Mouse (Mus musculus) MEL (cell line): ENCODE measurements around the gene 6820408C15Rik. TPM values are rescaled to one million over a fixed set of nuclear protein-coding genes. Genes with fewer than 3 reads are reported as not detected.

ENCODE experiments used
- DNase-seq: peaks from one replicate; pipeline ENCODE4 v3.0.0; 2011; ENCODE audit warnings: low read depth, low spot score
- H3K27ac ChIP-seq: 2 replicates; pipeline ENCODE4 v1.5.1; 2012; ENCODE audit warnings: low read depth, mild to moderate bottlenecking, control low read depth, low read length, moderate library complexity; ENCODE audit not compliant: control insufficient read depth
- H3K27me3 ChIP-seq, 2 experiments: fragments of 150-350 bp in 1 of 2; sonication (generic) in 1 of 2; 2 replicates each; pipeline ENCODE4 v1.6.1; 2012; ENCODE audit warnings: low read length in 2 of 2, mild to moderate bottlenecking in 2 of 2, improper control_type of control experiment in 1 of 2, moderate library complexity in 1 of 2; ENCODE audit not compliant: insufficient read depth in 2 of 2, control insufficient read depth in 1 of 2
- H3K36me3 ChIP-seq, 2 experiments: 2 replicates each; pipeline ENCODE4 v1.6.1; 2012 to 2014; ENCODE audit warnings: low read length in 2 of 2, improper control_type of control experiment in 1 of 2, inconsistent platforms in 1 of 2, mild to moderate bottlenecking in 1 of 2; ENCODE audit not compliant: insufficient read depth in 2 of 2, control insufficient read depth in 1 of 2
- H3K4me1 ChIP-seq, 2 experiments: fragments of 150-350 bp in 1 of 2; sonication (generic) in 1 of 2; 2 replicates each; pipeline ENCODE4 v1.6.1; 2012; ENCODE audit warnings: low read length in 2 of 2, improper control_type of control experiment in 1 of 2, mild to moderate bottlenecking in 1 of 2; ENCODE audit not compliant: insufficient read depth in 2 of 2, control insufficient read depth in 1 of 2
- H3K4me3 ChIP-seq, 2 experiments: fragments of 150-350 bp in 1 of 2; sonication (generic) in 1 of 2; 2 replicates each; pipeline ENCODE4 v1.5.1; 2012; ENCODE audit warnings: low read depth in 2 of 2, low read length in 2 of 2, mild to moderate bottlenecking in 2 of 2, moderate library complexity in 2 of 2, control low read depth in 1 of 2, improper control_type of control experiment in 1 of 2; ENCODE audit not compliant: control insufficient read depth in 1 of 2, insufficient read depth in 1 of 2
- H3K79me2 ChIP-seq: 2 replicates; pipeline ENCODE4 v1.6.1; 2012; ENCODE audit warnings: mild to moderate bottlenecking, low read length, moderate library complexity; ENCODE audit not compliant: control insufficient read depth, poor library complexity, insufficient read depth
- H3K9ac ChIP-seq: 2 replicates; pipeline ENCODE4 v1.6.1; 2012; ENCODE audit warnings: low read depth, mild to moderate bottlenecking, control low read depth, low read length, moderate library complexity; ENCODE audit not compliant: control insufficient read depth, poor library complexity, severe bottlenecking
- H3K9me3 ChIP-seq: fragments of 150-350 bp; sonication (generic); replicated peaks from 2 replicates; pipeline ENCODE4 v1.6.1; 2012; ENCODE audit warnings: mild to moderate bottlenecking, low read length, improper control_type of control experiment, moderate library complexity; ENCODE audit not compliant: insufficient read depth
- E2F4 ChIP-seq: IDR thresholded peaks from 2 replicates; pipeline ENCODE4 v1.6.1; 2011; ENCODE audit warnings: low read depth, low read length, improper control_type of control experiment, borderline replicate concordance
- MEF2A ChIP-seq: IDR thresholded peaks from 2 replicates; pipeline ENCODE4 v1.6.1; 2014; ENCODE audit warnings: low read depth, mild to moderate bottlenecking, inconsistent platforms, low read length, improper control_type of control experiment; ENCODE audit not compliant: poor library complexity, insufficient replicate concordance, severe bottlenecking; ENCODE audit errors: extremely low read depth
- MXI1 ChIP-seq: IDR thresholded peaks from 2 replicates; pipeline ENCODE4 v1.6.1; 2011; ENCODE audit warnings: mild to moderate bottlenecking, low read depth, low read length, improper control_type of control experiment
- MYB ChIP-seq: IDR thresholded peaks from 2 replicates; pipeline ENCODE4 v1.6.1; 2011; ENCODE audit warnings: mild to moderate bottlenecking, low read depth, low read length, improper control_type of control experiment
- MYC ChIP-seq: IDR thresholded peaks from 2 replicates; pipeline ENCODE4 v1.6.1; 2011; ENCODE audit warnings: low read depth, mild to moderate bottlenecking, low read length, improper control_type of control experiment, moderate library complexity
- NELFE ChIP-seq: IDR thresholded peaks from 2 replicates; pipeline ENCODE4 v1.6.1; 2011; ENCODE audit warnings: low read depth, low read length, improper control_type of control experiment
- POLR2AphosphoS2 ChIP-seq: IDR thresholded peaks from 2 replicates; pipeline ENCODE4 v1.6.1; 2011; ENCODE audit warnings: low read length, improper control_type of control experiment
- RAD21 ChIP-seq: IDR thresholded peaks from 2 replicates; pipeline ENCODE4 v1.6.1; 2011; ENCODE audit warnings: mild to moderate bottlenecking, low read depth, low read length, improper control_type of control experiment
- RCOR1 ChIP-seq: IDR thresholded peaks from 2 replicates; pipeline ENCODE4 v1.6.1; 2012; ENCODE audit warnings: low read depth, mild to moderate bottlenecking, inconsistent platforms, low read length, improper control_type of control experiment
- SMC3 ChIP-seq: IDR thresholded peaks from 2 replicates; pipeline ENCODE4 v1.6.1; 2011; ENCODE audit warnings: low read depth, low read length, improper control_type of control experiment
- TAL1 ChIP-seq: IDR thresholded peaks from 2 replicates; pipeline ENCODE4 v1.6.1; 2012; ENCODE audit warnings: mild to moderate bottlenecking, inconsistent platforms, low read length, moderate library complexity, mixed read lengths
- ZNF384 ChIP-seq: IDR thresholded peaks from 2 replicates; pipeline ENCODE4 v1.6.1; 2012; ENCODE audit warnings: low read depth, mild to moderate bottlenecking, inconsistent platforms, low read length, improper control_type of control experiment
- polyA plus RNA-seq, 2 experiments: library from polyadenylated mRNA; stranded (reverse) in 1 of 2; unstranded in 1 of 2; fragments of >175 nt in 1 of 2; fragments of >200 nt in 1 of 2; gene quantifications; 2 replicates each; pipeline versions ENCODE4 v1.2.1 to v1.2.4; 2012; ENCODE audit warnings: low replicate concordance in 2 of 2, low read depth in 1 of 2; ENCODE audit not compliant: insufficient read length in 2 of 2, insufficient read depth in 1 of 2, missing spikeins in 1 of 2
- total RNA-seq: library from RNA; depleted of rRNA; stranded (reverse); fragments of 300-350 nt; gene quantifications from 2 replicates; pipeline ENCODE4 v1.2.3, GENCODE M21; 2012

The 6820408C15Rik gene
- total and polyA plus RNA-seq, 3 experiments, result 0.08 to 0.31 TPM; not detected in 1

DNA sequence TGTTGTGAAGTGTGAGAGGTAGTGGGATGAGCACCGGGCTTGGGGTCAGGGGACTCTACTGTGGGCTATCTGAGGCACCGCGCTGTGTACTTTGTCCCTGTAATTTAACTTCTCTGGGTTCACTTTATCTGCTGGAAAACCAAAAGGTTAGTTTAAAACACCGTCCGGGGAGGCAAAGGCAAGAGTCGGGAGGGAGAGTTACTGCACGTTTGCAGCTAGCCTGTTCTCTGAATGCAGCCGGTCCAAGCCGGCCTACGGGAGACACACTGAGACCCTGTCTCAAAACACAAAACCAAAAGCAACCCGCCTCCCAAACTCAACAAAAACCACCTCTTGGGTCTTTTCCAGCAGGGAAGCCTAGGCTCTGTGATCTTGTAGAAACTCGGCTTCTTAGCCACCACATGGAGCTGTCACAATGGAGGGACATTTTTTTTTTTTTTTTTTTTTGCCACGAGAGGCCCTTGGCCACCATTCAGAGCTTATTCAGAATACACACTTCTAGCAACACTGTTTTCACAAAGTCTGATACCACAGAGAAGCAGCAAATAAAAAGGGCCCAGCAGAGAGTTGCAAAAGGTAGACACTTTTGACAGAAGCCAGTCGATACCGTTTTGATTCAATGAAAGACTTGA is 2.7 kb upstream of the 6820408C15Rik start:
- Histone ChIP-seq H3K27me3 (no peaks in the 10 kb centered on the region), H3K27ac (no peak overlapping the region), H3K9ac (no peak overlapping the region), H3K36me3 (no peaks in the 10 kb centered on the region), H3K79me2 (peaks cover 16% of the 10 kb centered on the region)
- TF ChIP-seq MEF2A, result no peak
- TF ChIP-seq MYC, result no peak
- TF ChIP-seq SMC3, result no peak
- no peak for TF ChIP-seq RCOR1
- TF ChIP-seq TAL1, result no peak
- no peak for TF ChIP-seq MXI1
- TF ChIP-seq ZNF384, result 0 out of 2 replicates have a peak, but pooled peaks have one; percentile 9
- TF ChIP-seq, all 39 proteins: peak for 1
- no peak for DNase-seq
- Histone ChIP-seq H3K4me3 (no peak overlapping the region), H3K9me3 (no peaks in the 10 kb centered on the region), H3K4me1 (no peaks in the 10 kb centered on the region; a peak in 1 of 4 replicates)

DNA sequence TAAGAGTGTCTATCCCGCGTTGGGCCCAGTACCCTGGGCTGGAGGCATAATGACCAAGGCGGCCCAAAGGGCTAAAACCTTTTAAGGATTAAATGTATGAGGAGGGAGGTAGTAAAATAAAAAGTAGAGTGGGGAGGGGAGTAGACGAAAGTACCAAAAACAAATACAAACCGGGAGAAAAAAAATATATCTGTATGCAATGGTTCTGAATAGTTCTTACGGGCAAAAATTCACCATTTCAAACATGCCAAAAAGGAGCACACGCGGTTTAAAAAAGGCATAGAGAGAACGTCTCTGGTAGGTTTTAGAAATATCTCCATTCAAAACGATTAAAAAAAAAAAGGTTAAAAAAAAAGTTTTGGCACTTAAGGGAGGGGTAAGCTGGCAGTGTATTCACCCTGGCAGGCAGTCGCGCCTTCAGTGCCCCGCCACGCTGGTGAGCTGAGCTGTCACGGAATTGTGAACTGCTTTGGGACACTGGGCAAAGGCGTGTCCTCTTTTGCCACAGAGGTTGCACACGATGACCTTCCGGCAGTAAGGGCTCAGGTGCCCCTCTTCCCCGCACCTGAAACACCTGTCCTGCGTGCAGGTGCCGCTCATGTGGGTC is 2.1 kb upstream of the 6820408C15Rik start:
- peak overlapping the region; percentile 97 for H3K9ac ChIP-seq
- H3K27me3 ChIP-seq, result no peaks in the 10 kb centered on the region
- no peak for TF ChIP-seq RAD21
- no peak for TF ChIP-seq MYB
- TF ChIP-seq E2F4, result no peak
- TF ChIP-seq POLR2AphosphoS2, result no peak
- no peak for TF ChIP-seq NELFE
- H3K36me3 ChIP-seq, result no peaks in the 10 kb centered on the region
- H3K4me1 ChIP-seq, result no peaks in the 10 kb centered on the region; a peak in 1 of 4 replicates
- H3K79me2 ChIP-seq, result peaks cover 16% of the 10 kb centered on the region
- no peak overlapping the region for H3K27ac ChIP-seq
- DNase-seq, result no peak
- H3K4me3 ChIP-seq, result peak overlapping the region; percentile 83 to 86
- H3K9me3 ChIP-seq, result no peaks in the 10 kb centered on the region
